Mouse (Mus musculus) G1E (cell line): ENCODE measurements around the gene Gm11639. TPM values are rescaled to one million over a fixed set of nuclear protein-coding genes. Genes with fewer than 3 reads are reported as not detected.

Experiments used
- ATAC-seq: 2 replicates; pipeline ENCODE4 v1.8.0; 2016; ENCODE audit warnings: mild to moderate bottlenecking; ENCODE audit not compliant: insufficient number of reproducible peaks, poor library complexity, low FRiP score, severe bottlenecking; ENCODE audit errors: extremely low read depth
- DNase-seq: peaks from one replicate; pipeline ENCODE4 v3.0.0; 2012; ENCODE audit warnings: low spot score
- H3K27me3 ChIP-seq: 2 replicates; pipeline ENCODE4 v1.6.1; 2012; ENCODE audit warnings: mild to moderate bottlenecking, low read length, inconsistent platforms; ENCODE audit not compliant: insufficient read depth
- H3K36me3 ChIP-seq: replicated peaks from 2 replicates; pipeline ENCODE3; 2012; ENCODE audit warnings: mild to moderate bottlenecking, inconsistent platforms
- H3K4me1 ChIP-seq: 2 replicates; pipeline ENCODE4 v1.6.1; 2012; ENCODE audit warnings: low read depth, low read length, inconsistent platforms, mixed read lengths; ENCODE audit not compliant: insufficient read depth
- H3K4me3 ChIP-seq: 2 replicates; pipeline ENCODE4 v1.5.1; 2012; ENCODE audit warnings: low read depth, mild to moderate bottlenecking, inconsistent platforms, low read length, moderate library complexity, mixed read lengths
- H3K9me3 ChIP-seq: replicated peaks from 2 replicates; pipeline ENCODE4 v1.6.1; 2012; ENCODE audit warnings: inconsistent platforms
- CTCF ChIP-seq: IDR thresholded peaks from 2 replicates; pipeline ENCODE4 v1.5.1; 2012; ENCODE audit warnings: low read depth, low read length, inconsistent platforms, mixed read lengths
- GATA1 ChIP-seq: IDR thresholded peaks from 2 replicates; pipeline ENCODE4 v1.6.1; 2012; ENCODE audit warnings: borderline replicate concordance, low read length, inconsistent platforms, mixed read lengths
- GATA2 ChIP-seq: IDR thresholded peaks from 2 replicates; pipeline ENCODE4 v1.6.1; 2012; ENCODE audit warnings: low read depth, low read length, inconsistent platforms, borderline replicate concordance
- POLR2AphosphoS5 ChIP-seq: IDR thresholded peaks from 2 replicates; pipeline ENCODE4 v1.6.1; 2012; ENCODE audit warnings: low read depth, low read length, inconsistent platforms; ENCODE audit not compliant: insufficient replicate concordance
- TAL1 ChIP-seq: conservative IDR thresholded peaks from 2 replicates; pipeline ENCODE4 v1.6.1; 2012; ENCODE audit warnings: low read depth, low read length, inconsistent platforms, mixed read lengths
- polyA plus RNA-seq: library from polyadenylated mRNA; stranded (reverse); fragments of >175 nt; gene quantifications from 2 replicates; pipeline ENCODE4 v1.2.3, GENCODE M21; 2012
- total RNA-seq, 2 experiments: library from RNA; stranded (forward) in 1 of 2; stranded (reverse) in 1 of 2; fragments of 200-1000 nt in 1 of 2; fragments of >200 nt in 1 of 2; fragmentation: Nextera tagmentation in 1 of 2; gene quantifications; 2 replicates each; pipeline ENCODE4 v1.2.3; 2014 to 2017

The Gm11639 gene
- not detected in 2 replicates for total RNA-seq (2014; fragmentation: Nextera tagmentation)
- under 0.01 TPM in 1 of 2 replicates, not detected in the other for total RNA-seq (2017)
- polyA plus RNA-seq = not detected in 2 replicates

DNA sequence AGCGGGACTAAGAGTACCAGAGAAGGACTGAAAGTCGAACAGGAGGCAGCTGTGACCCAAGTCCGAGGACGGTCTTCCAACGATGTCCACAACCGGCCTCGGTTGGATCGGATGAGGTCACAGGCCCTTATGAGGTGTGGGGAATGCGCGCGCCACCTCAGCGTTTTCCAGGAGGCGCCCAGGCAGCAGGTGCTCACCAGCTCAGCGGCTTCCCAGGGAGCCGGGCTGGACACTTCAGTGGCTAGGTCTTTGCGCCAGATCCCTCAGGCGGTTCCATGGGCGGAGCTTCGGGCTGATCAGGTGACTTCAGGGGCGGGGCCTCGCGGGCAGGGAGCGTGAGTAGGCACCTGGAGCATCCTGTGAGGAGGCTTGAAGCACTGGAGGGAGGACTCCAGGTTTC lies at the start of gene Gm11639:
TSS of gene Gm11639 (plus strand) at position 160 of the 400 bp plus-strand sequence.
- ATAC-seq = no peak
- Histone ChIP-seq H3K36me3 (no peaks in the 10 kb centered on the region), H3K4me3 (no peak within 1 kb of the TSS), H3K27me3 (peaks cover 13% of the 10 kb centered on the region; the same call in 1 of the 2 replicates), H3K9me3 (no peaks in the 10 kb centered on the region), H3K4me1 (no peaks in the 10 kb centered on the region)
- TF ChIP-seq TAL1 = no peak
- no peak for DNase-seq

DNA sequence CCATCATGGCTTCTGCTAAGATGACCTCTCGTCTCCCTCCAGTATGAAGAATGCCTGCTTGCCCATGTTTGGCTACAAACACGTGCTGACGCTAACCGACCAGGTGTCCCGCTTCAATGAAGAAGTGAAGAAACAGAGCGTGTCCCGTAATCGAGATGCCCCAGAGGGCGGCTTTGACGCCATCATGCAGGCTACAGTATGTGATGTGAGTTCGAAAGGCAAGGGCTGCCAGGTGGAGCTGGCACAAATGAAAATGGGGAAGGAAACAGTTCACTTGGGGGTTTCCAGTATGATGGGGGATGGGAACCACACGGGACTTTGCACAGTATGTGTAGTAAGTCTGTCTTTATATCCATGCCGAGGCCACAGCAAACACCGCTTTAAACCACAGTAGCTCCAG lies 48.5 kb upstream of the Gm11639 start:
- ATAC-seq (no peak), DNase-seq (no peak)
- TF ChIP-seq CTCF (no peak), GATA1 (no peak), POLR2AphosphoS5 (no peak), GATA2 (no peak), TAL1 (no peak)
- no peak overlapping the region for H3K4me3 ChIP-seq
- no peaks in the 10 kb centered on the region for H3K9me3 ChIP-seq
- H3K4me1 ChIP-seq = peaks cover 11% of the 10 kb centered on the region
- no peaks in the 10 kb centered on the region for H3K36me3 ChIP-seq
- peaks cover 81% of the 10 kb centered on the region for H3K27me3 ChIP-seq

- Histone ChIP-seq H3K27me3 (peaks cover 74% of the 10 kb centered on the region), H3K36me3 (no peaks in the 10 kb centered on the region), H3K4me3 (no peak overlapping the region), H3K4me1 (peaks cover 6% of the 10 kb centered on the region), H3K9me3 (no peaks in the 10 kb centered on the region)
- DNase-seq (no peak), ATAC-seq (no peak)
- TF ChIP-seq GATA1 = no peak
- no peak for TF ChIP-seq CTCF
- TF ChIP-seq GATA2 = no peak
- no peak for TF ChIP-seq POLR2AphosphoS5
- TF ChIP-seq TAL1 = no peak
Measured at GRCm38 (mm10) chr11:104638006-104638405, 47.5 kb upstream of the Gm11639 start.

DNA sequence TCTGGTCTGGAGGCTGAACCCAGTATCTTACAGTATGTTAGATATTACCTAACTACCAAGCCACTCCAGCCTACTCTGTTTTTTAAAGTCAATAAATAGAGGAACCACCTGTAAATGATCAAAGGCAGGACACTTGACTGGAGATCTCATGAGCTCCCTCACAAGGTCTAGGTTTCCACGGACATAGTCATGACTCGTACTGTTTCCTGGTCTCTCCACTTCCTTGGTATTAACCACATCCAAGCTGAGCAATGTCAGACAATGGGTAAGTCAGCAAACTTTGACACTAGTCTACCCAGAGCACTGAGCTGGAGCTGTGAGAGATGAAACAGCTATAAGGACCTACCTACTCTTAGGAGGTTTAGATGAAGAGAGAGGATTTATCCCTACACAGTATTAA lies 46.6 kb upstream of the Gm11639 start:
- peaks cover 72% of the 10 kb centered on the region for H3K27me3 ChIP-seq
- no peak for TF ChIP-seq GATA1
- TF ChIP-seq TAL1 = no peak
- no peak for TF ChIP-seq POLR2AphosphoS5
- no peak for TF ChIP-seq CTCF
- TF ChIP-seq GATA2 = no peak
- ATAC-seq (no peak), DNase-seq (no peak)
- no peak overlapping the region for H3K4me3 ChIP-seq
- peaks cover 2% of the 10 kb centered on the region for H3K36me3 ChIP-seq
- H3K4me1 ChIP-seq = peaks cover 11% of the 10 kb centered on the region
- H3K9me3 ChIP-seq = no peaks in the 10 kb centered on the region

DNA sequence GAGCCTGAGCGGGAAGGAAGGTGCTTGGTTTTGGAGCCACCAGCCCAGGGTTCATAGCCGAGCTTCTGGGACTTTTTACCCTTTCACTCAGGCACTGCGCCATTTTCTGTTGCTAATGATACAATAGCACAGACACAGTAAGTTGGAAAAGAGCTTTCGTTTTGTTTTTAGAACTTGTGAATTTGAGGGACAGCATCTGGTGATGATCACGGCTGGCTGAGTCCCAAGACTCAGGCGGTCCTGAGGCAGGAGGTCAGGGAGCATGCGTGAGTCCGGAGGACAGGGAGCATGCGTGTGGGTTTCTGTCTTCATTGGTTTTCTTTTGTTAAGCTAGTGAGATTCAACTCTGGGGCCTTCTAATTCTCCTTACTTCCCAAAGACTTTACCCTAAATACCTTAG lies 45.9 kb upstream of the Gm11639 start:
- no peak for ATAC-seq
- H3K4me3 ChIP-seq = no peak overlapping the region
- no peaks in the 10 kb centered on the region for H3K9me3 ChIP-seq
- DNase-seq = no peak
- H3K4me1 ChIP-seq = peaks cover 13% of the 10 kb centered on the region
- TF ChIP-seq POLR2AphosphoS5 (no peak), TAL1 (no peak), GATA2 (no peak), CTCF (no peak)
- H3K27me3 ChIP-seq = peaks cover 74% of the 10 kb centered on the region
- H3K36me3 ChIP-seq = peaks cover 2% of the 10 kb centered on the region

- TF ChIP-seq GATA2 = no peak
- no peak for TF ChIP-seq CTCF
- no peak for TF ChIP-seq TAL1
- no peak for TF ChIP-seq GATA1
- no peak for TF ChIP-seq POLR2AphosphoS5
- no peaks in the 10 kb centered on the region for H3K9me3 ChIP-seq
- H3K4me3 ChIP-seq = no peak overlapping the region
- peaks cover 71% of the 10 kb centered on the region for H3K27me3 ChIP-seq
- ATAC-seq (no peak), DNase-seq (no peak)
- H3K36me3 ChIP-seq = peaks cover 2% of the 10 kb centered on the region
- H3K4me1 ChIP-seq = peaks cover 13% of the 10 kb centered on the region
Measured at GRCm38 (mm10) chr11:104640894-104641293, 44.6 kb upstream of the Gm11639 start.

DNA sequence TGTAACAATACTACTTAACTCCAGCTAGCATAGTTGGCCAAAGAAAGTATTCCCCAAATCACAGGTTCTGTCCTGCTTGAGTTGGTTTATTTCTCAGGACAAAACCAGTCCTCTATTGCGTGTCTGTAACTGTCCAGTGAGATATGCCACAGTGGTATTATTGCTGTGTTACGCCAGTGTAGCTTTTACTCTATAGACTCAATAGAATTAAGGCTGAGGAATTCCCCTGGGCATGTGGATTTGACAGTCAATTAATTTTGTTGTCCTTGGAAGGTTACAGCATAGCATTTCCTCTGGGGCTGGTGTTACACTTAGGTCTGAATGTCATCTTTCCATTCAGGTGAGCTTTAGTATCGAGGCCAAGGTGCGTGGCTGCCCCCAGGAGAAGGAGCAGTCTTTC lies 42.3 kb upstream of the Gm11639 start:
- DNase-seq (no peak), ATAC-seq (no peak)
- no peak for TF ChIP-seq POLR2AphosphoS5
- no peak for TF ChIP-seq GATA2
- TF ChIP-seq TAL1 = no peak
- no peak for TF ChIP-seq GATA1
- TF ChIP-seq CTCF = no peak
- Histone ChIP-seq H3K4me1 (peaks cover 27% of the 10 kb centered on the region), H3K36me3 (peaks cover 2% of the 10 kb centered on the region), H3K4me3 (no peak overlapping the region), H3K9me3 (no peaks in the 10 kb centered on the region), H3K27me3 (peaks cover 67% of the 10 kb centered on the region)
